Mouse (Mus musculus) G1E (cell line): Measurements from ENCODE around the gene Psma7. TPM values are rescaled to one million over a fixed set of nuclear protein-coding genes. Genes with fewer than 3 reads are reported as not detected.

Source experiments
- ATAC-seq: 2 replicates; pipeline ENCODE4 v1.8.0; 2016; ENCODE audit warnings: mild to moderate bottlenecking; ENCODE audit not compliant: insufficient number of reproducible peaks, poor library complexity, low FRiP score, severe bottlenecking; ENCODE audit errors: extremely low read depth
- DNase-seq: peaks from one replicate; pipeline ENCODE4 v3.0.0; 2012; ENCODE audit warnings: low spot score
- H3K27me3 ChIP-seq: 2 replicates; pipeline ENCODE4 v1.6.1; 2012; ENCODE audit warnings: mild to moderate bottlenecking, low read length, inconsistent platforms; ENCODE audit not compliant: insufficient read depth
- H3K36me3 ChIP-seq: replicated peaks from 2 replicates; pipeline ENCODE3; 2012; ENCODE audit warnings: mild to moderate bottlenecking, inconsistent platforms
- H3K4me1 ChIP-seq: 2 replicates; pipeline ENCODE4 v1.6.1; 2012; ENCODE audit warnings: low read depth, low read length, inconsistent platforms, mixed read lengths; ENCODE audit not compliant: insufficient read depth
- H3K4me3 ChIP-seq: 2 replicates; pipeline ENCODE4 v1.5.1; 2012; ENCODE audit warnings: low read depth, mild to moderate bottlenecking, inconsistent platforms, low read length, moderate library complexity, mixed read lengths
- H3K9me3 ChIP-seq: replicated peaks from 2 replicates; pipeline ENCODE4 v1.6.1; 2012; ENCODE audit warnings: inconsistent platforms
- CTCF ChIP-seq: IDR thresholded peaks from 2 replicates; pipeline ENCODE4 v1.5.1; 2012; ENCODE audit warnings: low read depth, low read length, inconsistent platforms, mixed read lengths
- GATA1 ChIP-seq: IDR thresholded peaks from 2 replicates; pipeline ENCODE4 v1.6.1; 2012; ENCODE audit warnings: borderline replicate concordance, low read length, inconsistent platforms, mixed read lengths
- GATA2 ChIP-seq: IDR thresholded peaks from 2 replicates; pipeline ENCODE4 v1.6.1; 2012; ENCODE audit warnings: low read depth, low read length, inconsistent platforms, borderline replicate concordance
- POLR2AphosphoS5 ChIP-seq: IDR thresholded peaks from 2 replicates; pipeline ENCODE4 v1.6.1; 2012; ENCODE audit warnings: low read depth, low read length, inconsistent platforms; ENCODE audit not compliant: insufficient replicate concordance
- TAL1 ChIP-seq: conservative IDR thresholded peaks from 2 replicates; pipeline ENCODE4 v1.6.1; 2012; ENCODE audit warnings: low read depth, low read length, inconsistent platforms, mixed read lengths
- polyA plus RNA-seq: library from polyadenylated mRNA; stranded (reverse); fragments of >175 nt; gene quantifications from 2 replicates; pipeline ENCODE4 v1.2.3, GENCODE M21; 2012
- total RNA-seq, 2 experiments: library from RNA; stranded (forward) in 1 of 2; stranded (reverse) in 1 of 2; fragments of 200-1000 nt in 1 of 2; fragments of >200 nt in 1 of 2; fragmentation: Nextera tagmentation in 1 of 2; gene quantifications; 2 replicates each; pipeline ENCODE4 v1.2.3; 2014 to 2017

Psma7 gene
- total and polyA plus RNA-seq, 3 experiments: 94.1 to 305 (median 148) TPM

DNA sequence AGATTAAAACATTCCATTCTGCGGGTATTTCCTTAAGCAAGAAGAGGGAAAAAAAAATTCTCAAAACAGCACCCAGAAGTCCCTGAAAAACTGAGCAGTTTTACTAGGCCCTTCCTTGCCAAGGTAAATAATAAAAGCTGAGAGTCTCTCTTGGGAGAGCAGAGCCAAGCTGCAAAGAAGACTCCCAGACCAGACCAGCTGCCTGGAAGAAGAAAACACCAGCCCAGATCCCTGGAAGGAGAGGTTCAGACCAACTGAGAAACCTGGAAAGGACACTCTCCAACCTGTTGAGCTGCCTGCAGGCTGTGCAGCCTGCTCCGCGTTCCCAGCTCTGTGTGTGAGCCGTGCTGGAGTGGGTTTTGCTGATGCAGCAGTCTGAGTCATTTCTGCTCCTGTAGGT, 24.6 kb downstream of the Psma7 start:
- peaks cover 85% of the 10 kb centered on the region for H3K27me3 ChIP-seq
- ATAC-seq (no peak), DNase-seq (no peak)
- no peaks in the 10 kb centered on the region for H3K4me1 ChIP-seq
- H3K9me3 ChIP-seq: no peaks in the 10 kb centered on the region
- no peaks in the 10 kb centered on the region for H3K36me3 ChIP-seq
- no peak overlapping the region for H3K4me3 ChIP-seq
- TF ChIP-seq CTCF: no peak

DNA sequence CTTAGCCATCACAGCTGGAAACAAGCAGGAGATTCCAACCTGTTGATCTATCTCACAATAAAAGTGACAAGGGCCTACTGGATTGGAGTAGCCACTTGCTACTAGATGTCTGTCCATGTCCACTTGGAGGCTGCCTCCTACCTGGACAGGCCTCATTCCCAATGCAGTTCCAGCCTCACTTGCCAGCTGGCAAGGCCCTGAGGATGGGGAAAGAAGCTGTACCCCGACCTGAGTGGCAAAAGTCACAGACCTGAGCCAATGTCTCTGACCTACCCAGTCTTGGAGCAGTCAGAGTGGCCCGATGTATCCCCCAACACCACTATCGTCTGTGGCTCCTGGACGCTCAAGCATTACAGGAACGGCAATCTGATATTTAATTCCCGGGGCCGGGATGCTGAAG, 28.5 kb downstream of the Psma7 start:
- Histone ChIP-seq H3K27me3 (peaks cover 48% of the 10 kb centered on the region), H3K4me1 (no peaks in the 10 kb centered on the region), H3K36me3 (no peaks in the 10 kb centered on the region), H3K9me3 (no peaks in the 10 kb centered on the region), H3K4me3 (no peak overlapping the region)
- DNase-seq (no peak), ATAC-seq (no peak)
- TF ChIP-seq GATA1 (no peak), TAL1 (no peak), GATA2 (no peak), POLR2AphosphoS5 (no peak), CTCF (no peak)

DNA sequence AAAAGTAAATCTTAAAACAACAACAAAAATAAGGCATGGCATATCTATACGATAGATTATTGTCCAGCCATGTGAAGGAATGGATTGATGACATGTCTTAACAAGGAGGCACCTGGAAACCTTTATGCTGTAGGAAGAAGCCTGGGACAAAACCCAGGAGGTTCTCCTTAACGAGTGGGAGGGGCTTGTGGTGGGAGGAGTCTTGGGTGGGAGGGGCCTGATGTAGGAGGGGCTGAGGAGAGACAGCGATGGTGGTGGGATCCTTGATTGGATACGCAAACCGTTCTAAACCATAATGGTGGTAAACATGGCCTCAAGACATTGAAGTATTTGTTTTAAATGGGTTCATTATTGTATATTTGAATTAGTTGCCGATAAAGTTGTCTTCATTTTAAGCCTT, 30.9 kb downstream of the Psma7 start:
- peaks cover 35% of the 10 kb centered on the region for H3K27me3 ChIP-seq
- TF ChIP-seq CTCF: no peak
- no peak for TF ChIP-seq GATA1
- TF ChIP-seq GATA2: no peak
- no peak for TF ChIP-seq TAL1
- TF ChIP-seq POLR2AphosphoS5: no peak
- no peak overlapping the region for H3K4me3 ChIP-seq
- ATAC-seq (no peak), DNase-seq (no peak)
- H3K9me3 ChIP-seq: no peaks in the 10 kb centered on the region
- no peaks in the 10 kb centered on the region for H3K36me3 ChIP-seq
- H3K4me1 ChIP-seq: no peaks in the 10 kb centered on the region

DNA sequence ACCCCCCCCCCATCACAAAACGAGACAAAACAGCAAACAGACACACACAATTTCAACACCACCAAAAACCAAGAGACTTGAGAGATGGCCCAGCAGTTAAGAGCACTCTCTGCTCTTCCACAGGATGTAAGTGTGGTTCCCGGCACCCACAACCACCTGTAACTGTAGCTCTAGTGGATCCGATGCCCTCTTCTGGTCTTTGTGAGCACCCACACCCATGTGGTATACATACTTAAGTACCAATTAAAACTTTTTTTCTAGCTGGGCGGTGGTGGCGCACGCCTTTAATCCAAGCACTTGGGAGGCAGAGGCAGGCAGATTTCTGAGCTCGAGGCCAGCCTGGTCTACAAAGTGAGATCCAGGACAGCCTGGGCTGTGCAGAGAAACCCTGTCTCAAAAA, 31.5 kb downstream of the Psma7 start:
- no peaks in the 10 kb centered on the region for H3K9me3 ChIP-seq
- peaks cover 39% of the 10 kb centered on the region for H3K27me3 ChIP-seq
- H3K36me3 ChIP-seq: no peaks in the 10 kb centered on the region
- no peak for TF ChIP-seq GATA1
- no peak for TF ChIP-seq TAL1
- no peak for TF ChIP-seq POLR2AphosphoS5
- no peak for TF ChIP-seq CTCF
- TF ChIP-seq GATA2: no peak
- no peak for ATAC-seq
- no peak for DNase-seq
- H3K4me3 ChIP-seq: no peak overlapping the region
- no peaks in the 10 kb centered on the region for H3K4me1 ChIP-seq

DNA sequence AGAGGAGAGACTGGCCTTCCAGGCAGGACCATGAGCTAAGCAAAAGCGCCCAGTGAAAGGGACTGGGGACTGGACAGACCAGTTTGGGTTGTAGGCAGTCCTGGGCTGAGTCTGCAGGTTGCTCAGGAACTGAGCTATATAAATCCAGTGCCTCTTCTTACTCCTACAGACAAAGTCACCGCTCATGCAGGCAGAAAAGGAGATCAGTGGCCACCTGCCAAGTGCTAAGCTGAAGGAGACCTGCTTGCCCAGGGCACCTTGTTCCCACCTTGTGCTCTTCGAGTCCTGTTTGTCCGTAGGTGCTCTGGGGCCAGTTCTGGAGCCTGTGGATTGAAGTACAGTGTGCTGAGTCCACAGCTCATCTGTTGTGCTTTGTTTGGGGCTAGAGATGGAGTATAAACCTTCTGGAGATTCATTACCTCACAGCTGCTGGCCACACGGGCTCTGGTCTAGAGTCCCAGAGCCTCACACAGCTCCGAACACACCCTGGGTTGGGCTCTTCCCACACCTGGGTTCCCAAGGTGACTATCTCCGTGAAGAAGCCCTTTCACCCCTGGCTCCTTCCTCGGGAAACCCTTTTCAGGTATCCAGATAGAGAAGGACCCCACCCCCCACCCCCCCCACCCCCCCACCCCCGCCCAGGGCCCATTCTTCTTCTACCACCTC, 35.7 kb downstream of the Psma7 start:
- H3K4me3 ChIP-seq: no peak overlapping the region
- TF ChIP-seq GATA2 (no peak), TAL1 (no peak), GATA1 (no peak), CTCF (no peak), POLR2AphosphoS5 (no peak)
- H3K9me3 ChIP-seq: no peaks in the 10 kb centered on the region
- H3K4me1 ChIP-seq: no peaks in the 10 kb centered on the region
- peaks cover 38% of the 10 kb centered on the region for H3K27me3 ChIP-seq
- ATAC-seq: no peak
- no peak for DNase-seq
- no peaks in the 10 kb centered on the region for H3K36me3 ChIP-seq

DNA sequence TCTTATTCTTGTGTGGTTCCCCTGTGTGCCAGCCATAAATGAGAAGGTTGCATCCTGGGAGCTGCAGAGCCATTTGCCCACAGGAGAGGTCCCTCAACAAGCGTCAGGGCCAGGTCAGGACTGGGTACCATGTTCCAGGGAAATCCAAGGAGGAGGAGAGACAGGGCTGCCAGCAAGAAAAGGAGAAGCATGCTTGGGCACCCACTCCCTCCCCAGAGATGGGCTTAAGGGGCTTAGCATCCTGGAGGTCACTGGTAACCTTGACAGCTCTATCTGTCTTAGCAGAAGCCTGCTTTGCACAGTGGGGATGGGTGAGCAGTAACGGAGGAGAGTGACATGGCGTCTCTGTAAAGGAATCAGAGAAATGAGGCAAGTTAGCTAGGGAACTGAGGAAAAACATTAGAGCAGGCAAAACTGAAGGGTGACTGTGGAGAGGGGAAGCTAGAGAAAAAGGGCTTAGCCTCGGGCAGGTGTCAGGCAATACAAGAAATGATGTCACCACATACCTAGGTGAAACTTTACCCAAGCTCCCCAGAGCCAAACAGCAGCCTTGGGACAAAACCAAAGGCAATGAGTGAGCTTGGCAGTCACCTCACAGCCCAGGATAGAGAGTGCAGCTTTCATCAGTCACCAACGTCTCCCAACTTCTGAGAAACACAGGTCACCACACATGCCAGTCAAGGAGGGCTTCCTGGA, 36.4 kb downstream of the Psma7 start:
- DNase-seq (no peak), ATAC-seq (no peak)
- TF ChIP-seq GATA2: no peak
- TF ChIP-seq POLR2AphosphoS5: no peak
- no peak for TF ChIP-seq CTCF
- no peak for TF ChIP-seq GATA1
- TF ChIP-seq TAL1: no peak
- Histone ChIP-seq H3K36me3 (no peaks in the 10 kb centered on the region), H3K9me3 (no peaks in the 10 kb centered on the region), H3K27me3 (peaks cover 38% of the 10 kb centered on the region), H3K4me3 (no peak overlapping the region), H3K4me1 (no peaks in the 10 kb centered on the region)
